ENCODE assay signal across 8 mouse cellular contexts in genomic region chr7:34719599-34719998, GRCm38 (mm10).
A peak's percentile ranks its signal among the peaks of the same experiment; 100 is the strongest.
DNase-seq lines count a peak whose midpoint lies in the region; ATAC-seq and TF ChIP-seq lines count a peak whose summit lies in the region.
"Had no signal": no experiment of that assay in that cellular context is flagged by ENCODE, and none has a peak within 500 bp of the region (broad histone marks: within the 10 kb centered on the region; RNA-seq: fewer than 3 reads in every experiment).

No protein-coding gene starts in this region.

- no peaks in the 10 kb centered on the region for H3K9me3 ChIP-seq in limb, embryonic 14.5 days (ENCODE audit: control insufficient read depth, low read length)
- H3K9me3 ChIP-seq: heart, embryonic 15.5 days had no signal

- H3K4me3 ChIP-seq in limb, embryonic 14.5 days (replicated peaks; ENCODE audit: low read length) = no peak overlapping the region
- H3K4me3 ChIP-seq: heart, embryonic 15.5 days had no signal

- no peak overlapping the region for H3K4me2 ChIP-seq in limb, embryonic 14.5 days (replicated peaks; ENCODE audit: low read depth, low read length, severe bottlenecking)
- H3K4me2 ChIP-seq: heart, embryonic 15.5 days had no signal

- ATAC-seq in hematopoietic stem cell, adult 5-6 weeks (replicated peaks in 1 of 2; ENCODE audit: insufficient read depth in 1 of 2, low FRiP score in 2 of 2, low TSS enrichment in 1 of 2, low read depth in 1 of 2, poor library complexity in 2 of 2, severe bottlenecking in 2 of 2) = 0 out of 4 replicates have a peak, but pooled peaks have one; percentile 26 to 42
- ATAC-seq in limb, embryonic 14.5 days (ENCODE audit: low FRiP score, low read depth) = no peak

- H3K27ac ChIP-seq in limb, embryonic 14.5 days (replicated peaks; ENCODE audit: low read depth, low read length) = no peak overlapping the region
- H3K27ac ChIP-seq: heart, embryonic 15.5 days had no signal

- H3K4me1 ChIP-seq in limb, embryonic 14.5 days (ENCODE audit: control insufficient read depth, insufficient read depth, low read length) = peaks cover 28% of the 10 kb centered on the region

- H3K36me3 ChIP-seq in limb, embryonic 14.5 days (ENCODE audit: control insufficient read depth, insufficient read depth, low read length) = no peaks in the 10 kb centered on the region
- H3K36me3 ChIP-seq: heart, embryonic 15.5 days had no signal

- WGBS in limb, embryonic 14.5 days = 42% methylated on average over 5 of the region's 5 CpGs

- H3K27me3 ChIP-seq in limb, embryonic 14.5 days (ENCODE audit: control insufficient read depth, insufficient read depth, low read length) = 0 out of 2 replicates have a peak, but pooled peaks cover 4% of the 10 kb centered on the region

- H3K9ac ChIP-seq in limb, embryonic 14.5 days (ENCODE audit: low read depth, low read length, severe bottlenecking) = no peak overlapping the region
- H3K9ac ChIP-seq: heart, embryonic 15.5 days had no signal

- peak; percentile 64 for DNase-seq in right cerebral cortex, postnatal 14 days
- no peak for DNase-seq in right cerebral cortex, adult 18-20 months
- peak; percentile 78 for DNase-seq in adrenal gland, postnatal 10 days
- peak; percentile 48 for DNase-seq in embryo, embryonic 11.5 days (ENCODE audit: low read depth, low spot score)
- DNase-seq in limb, embryonic 14.5 days (ENCODE audit: low spot score) = peak; percentile 35
- peak; percentile 43 for DNase-seq in right cerebral cortex, postnatal 25 days

- TF ChIP-seq POLR2A in limb, embryonic 14.5 days (IDR thresholded peaks at IDR 0.05; ENCODE audit: borderline replicate concordance, extremely low read depth, insufficient read depth, insufficient read length) = no peak
